Mouse (Mus musculus): ENCODE data around the gene Olfr691. TPM values are rescaled to one million over a fixed set of nuclear protein-coding genes. Genes with fewer than 3 reads are reported as not detected.

The Olfr691 gene
- polyA plus RNA-seq (2014; fragmentation: Nextera tagmentation; extraction: Ambion mirVana), result 0.12 and 0.39 TPM in 2 replicates

DNA sequence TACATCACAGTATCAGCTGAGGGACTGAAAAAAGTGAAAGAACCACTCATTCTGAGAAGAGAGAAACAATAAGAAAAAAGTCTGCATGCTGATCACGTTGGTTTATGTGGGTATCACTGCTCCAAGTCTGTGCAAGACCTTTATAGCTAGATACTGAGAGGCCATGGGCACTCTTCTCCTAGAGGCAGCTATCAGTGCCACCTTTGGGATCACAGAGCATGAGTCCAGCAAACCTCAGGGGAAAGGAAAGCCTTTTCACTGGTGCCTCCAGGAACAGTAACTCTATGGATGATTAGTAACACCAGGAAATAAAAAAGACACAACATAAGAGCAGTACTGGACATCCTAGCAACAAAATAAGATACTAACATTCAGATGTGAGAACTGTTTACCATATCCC is at the start of gene Olfr691:
Gene Olfr691, minus strand, starts transcription at position 101 of the 400 bp plus-strand sequence.
- DNase-seq (ENCODE audit: low spot score) (no peak), ATAC-seq (replicated peaks; ENCODE audit: low FRiP score) (no peak)
- Histone ChIP-seq H3K4me1 (replicated peaks; ENCODE audit: control insufficient read depth, insufficient read depth, low read length) (no peaks in the 10 kb centered on the region), H3K4me2 (ENCODE audit: low read depth, low read length, severe bottlenecking) (no peak within 1 kb of the TSS), H3K27me3 (ENCODE audit: control insufficient read depth, insufficient read depth, low read length) (no peaks in the 10 kb centered on the region), H3K27ac (ENCODE audit: low read depth, low read length) (no peak within 1 kb of the TSS), H3K9ac (ENCODE audit: low read length) (no peak within 1 kb of the TSS), H3K36me3 (ENCODE audit: control insufficient read depth, insufficient read depth, low read length) (no peaks in the 10 kb centered on the region), H3K4me3 (ENCODE audit: low read depth, low read length) (no peak within 1 kb of the TSS), H3K9me3 (ENCODE audit: control insufficient read depth, low read length) (no peaks in the 10 kb centered on the region)
- 49% methylated on average over 1 of the region's 1 CpGs for WGBS

DNA sequence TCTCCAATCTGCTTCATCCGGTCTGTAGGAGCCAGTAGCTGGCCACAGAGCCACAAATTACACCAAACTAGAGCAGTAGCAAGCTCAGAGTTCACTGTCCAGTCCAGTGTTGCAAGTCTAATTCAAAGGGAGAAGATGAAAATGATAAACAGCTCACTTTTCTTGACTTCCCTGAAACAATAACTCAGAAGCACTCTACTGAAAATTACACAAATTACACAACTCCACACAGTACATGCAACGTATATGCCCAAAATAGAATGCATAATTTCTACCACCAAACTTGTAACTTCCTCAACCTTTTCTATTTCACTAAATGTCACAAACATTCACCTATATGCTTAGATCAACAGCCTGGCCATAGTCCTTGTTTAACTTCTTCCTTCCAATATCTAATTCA is 48.2 kb upstream of the Olfr691 start:
- WGBS, result 88% methylated on average over 2 of the region's 2 CpGs
- Histone ChIP-seq H3K9ac (ENCODE audit: low read length) (no peak overlapping the region), H3K27me3 (ENCODE audit: control insufficient read depth, insufficient read depth, low read length) (no peaks in the 10 kb centered on the region), H3K9me3 (ENCODE audit: control insufficient read depth, low read length) (no peaks in the 10 kb centered on the region), H3K36me3 (ENCODE audit: control insufficient read depth, insufficient read depth, low read length) (peaks cover 11% of the 10 kb centered on the region), H3K4me1 (replicated peaks; ENCODE audit: control insufficient read depth, insufficient read depth, low read length) (no peaks in the 10 kb centered on the region), H3K4me3 (ENCODE audit: low read depth, low read length) (no peak overlapping the region), H3K27ac (ENCODE audit: low read depth, low read length) (no peak overlapping the region), H3K4me2 (ENCODE audit: low read depth, low read length, severe bottlenecking) (no peak overlapping the region)
- ATAC-seq (replicated peaks; ENCODE audit: low FRiP score) (no peak), DNase-seq (ENCODE audit: low spot score) (no peak)

DNA sequence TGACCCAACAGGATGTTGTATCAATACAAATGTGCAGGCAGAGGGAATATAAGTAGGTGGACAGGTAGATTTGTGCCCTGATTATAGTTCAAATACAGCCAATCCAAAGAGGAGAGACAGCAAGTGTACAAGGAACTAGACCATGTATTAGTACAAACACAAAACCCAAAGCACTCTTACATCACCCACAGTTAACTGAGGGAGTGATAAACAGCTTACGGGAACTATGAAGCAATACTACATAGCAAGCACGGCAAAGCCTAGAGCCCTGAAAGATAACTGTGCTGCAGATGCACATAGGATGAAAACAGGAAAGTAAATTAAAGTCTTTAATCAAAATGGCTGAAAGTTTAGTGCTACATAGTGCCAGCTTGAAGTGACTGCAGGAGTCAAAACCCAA is 45.6 kb upstream of the Olfr691 start:
- Histone ChIP-seq H3K27me3 (ENCODE audit: control insufficient read depth, insufficient read depth, low read length) (no peaks in the 10 kb centered on the region), H3K36me3 (ENCODE audit: control insufficient read depth, insufficient read depth, low read length) (peaks cover 11% of the 10 kb centered on the region), H3K4me2 (ENCODE audit: low read depth, low read length, severe bottlenecking) (no peak overlapping the region), H3K27ac (ENCODE audit: low read depth, low read length) (no peak overlapping the region), H3K9me3 (ENCODE audit: control insufficient read depth, low read length) (no peaks in the 10 kb centered on the region), H3K4me1 (replicated peaks; ENCODE audit: control insufficient read depth, insufficient read depth, low read length) (no peaks in the 10 kb centered on the region), H3K9ac (ENCODE audit: low read length) (no peak overlapping the region), H3K4me3 (ENCODE audit: low read depth, low read length) (no peak overlapping the region)
- DNase-seq (ENCODE audit: low spot score) (no peak), ATAC-seq (replicated peaks; ENCODE audit: low FRiP score) (no peak)
- 94% methylated on average over 2 of the region's 2 CpGs for whole genome bisulfite sequencing

DNA sequence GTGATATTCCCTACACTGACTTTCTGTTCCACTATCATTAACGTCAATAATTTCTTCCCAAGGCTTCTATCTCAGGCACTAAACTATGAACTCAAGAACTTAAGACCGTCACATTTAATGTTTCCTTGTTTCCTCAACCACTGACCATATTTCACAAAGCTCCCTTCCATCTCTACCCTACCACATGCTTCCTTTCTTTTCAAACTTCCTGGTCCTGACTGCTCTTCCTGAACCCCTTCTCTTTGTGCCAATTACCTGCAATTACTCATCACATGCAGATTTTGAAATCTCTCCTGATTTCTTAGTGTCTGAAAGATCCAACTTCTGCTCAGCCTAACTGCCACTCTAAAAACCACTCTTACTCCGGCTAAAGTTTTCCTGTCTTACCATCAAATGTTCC is 38.3 kb upstream of the Olfr691 start:
- Histone ChIP-seq H3K9me3 (ENCODE audit: control insufficient read depth, low read length) (no peaks in the 10 kb centered on the region), H3K9ac (ENCODE audit: low read length) (no peak overlapping the region), H3K27me3 (ENCODE audit: control insufficient read depth, insufficient read depth, low read length) (no peaks in the 10 kb centered on the region), H3K27ac (ENCODE audit: low read depth, low read length) (no peak overlapping the region), H3K36me3 (ENCODE audit: control insufficient read depth, insufficient read depth, low read length) (peaks cover 4% of the 10 kb centered on the region; the same call in 1 of the 2 replicates), H3K4me2 (ENCODE audit: low read depth, low read length, severe bottlenecking) (no peak overlapping the region), H3K4me3 (ENCODE audit: low read depth, low read length) (no peak overlapping the region), H3K4me1 (replicated peaks; ENCODE audit: control insufficient read depth, insufficient read depth, low read length) (no peaks in the 10 kb centered on the region)
- no peak for ATAC-seq (replicated peaks; ENCODE audit: low FRiP score)
- 93% methylated on average over 3 of the region's 3 CpGs for WGBS
- DNase-seq (ENCODE audit: low spot score), result no peak

DNA sequence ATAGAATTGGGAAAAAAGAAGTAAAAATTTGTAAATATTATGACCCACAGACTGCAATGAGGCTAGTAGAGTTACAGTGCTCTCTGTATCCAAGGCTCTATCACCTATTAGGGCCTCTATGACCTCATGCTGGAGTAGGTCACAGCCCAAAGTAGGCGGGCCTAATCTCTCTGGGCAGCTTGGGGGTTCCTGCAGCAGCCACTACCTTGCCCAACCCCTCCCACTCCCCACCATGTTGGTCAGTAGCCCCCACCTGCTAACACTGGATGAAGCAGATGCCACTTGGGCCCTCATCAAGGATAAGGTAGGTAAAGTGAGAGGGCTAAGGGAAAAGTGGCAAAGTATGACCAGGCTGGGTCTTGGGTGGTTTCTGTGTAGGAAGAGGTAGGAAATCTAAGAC is 32.8 kb upstream of the Olfr691 start, which contains the start of gene Gm5901:
Gene Gm5901, plus strand, starts transcription at position 173 of the 400 bp plus-strand sequence.
- Histone ChIP-seq H3K9me3 (ENCODE audit: control insufficient read depth, low read length) (no peaks in the 10 kb centered on the region), H3K4me1 (replicated peaks; ENCODE audit: control insufficient read depth, insufficient read depth, low read length) (no peaks in the 10 kb centered on the region), H3K9ac (ENCODE audit: low read length) (no peak within 1 kb of the TSS), H3K4me2 (ENCODE audit: low read depth, low read length, severe bottlenecking) (no peak within 1 kb of the TSS), H3K36me3 (ENCODE audit: control insufficient read depth, insufficient read depth, low read length) (no peaks in the 10 kb centered on the region; the same call in 1 of the 2 replicates), H3K27ac (ENCODE audit: low read depth, low read length) (no peak within 1 kb of the TSS), H3K4me3 (ENCODE audit: low read depth, low read length) (no peak within 1 kb of the TSS), H3K27me3 (ENCODE audit: control insufficient read depth, insufficient read depth, low read length) (no peaks in the 10 kb centered on the region)
- ATAC-seq (replicated peaks; ENCODE audit: low FRiP score) (peak; percentile 40; the same call in 1 of the 2 replicates), DNase-seq (ENCODE audit: low spot score) (no peak)
- 89% methylated on average over 1 of the region's 1 CpGs for WGBS

DNA sequence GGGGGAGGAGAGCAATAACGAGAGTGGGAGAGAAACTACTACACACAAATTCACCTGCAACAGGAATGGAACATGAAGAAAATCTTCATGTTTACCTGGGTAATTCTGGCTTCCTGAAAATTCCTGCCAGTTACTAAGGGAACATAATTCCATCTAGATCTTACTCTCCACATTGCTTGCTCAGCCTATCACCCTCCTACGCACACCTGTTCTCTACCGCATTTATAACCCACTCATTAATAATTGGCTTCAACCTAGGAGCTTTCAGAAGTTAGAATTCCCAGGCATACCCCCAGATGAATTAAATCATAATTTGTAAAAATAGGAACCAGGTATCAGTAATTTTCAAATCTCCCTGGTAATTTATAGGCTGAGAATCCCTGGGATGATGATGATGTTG is 31.9 kb upstream of the Olfr691 start:
- Histone ChIP-seq H3K27ac (ENCODE audit: low read depth, low read length) (no peak overlapping the region), H3K36me3 (ENCODE audit: control insufficient read depth, insufficient read depth, low read length) (no peaks in the 10 kb centered on the region; the same call in 1 of the 2 replicates), H3K9ac (ENCODE audit: low read length) (no peak overlapping the region), H3K9me3 (ENCODE audit: control insufficient read depth, low read length) (no peaks in the 10 kb centered on the region), H3K27me3 (ENCODE audit: control insufficient read depth, insufficient read depth, low read length) (no peaks in the 10 kb centered on the region), H3K4me2 (ENCODE audit: low read depth, low read length, severe bottlenecking) (no peak overlapping the region), H3K4me3 (ENCODE audit: low read depth, low read length) (no peak overlapping the region), H3K4me1 (replicated peaks; ENCODE audit: control insufficient read depth, insufficient read depth, low read length) (no peaks in the 10 kb centered on the region)
- ATAC-seq (replicated peaks; ENCODE audit: low FRiP score) (no peak), DNase-seq (ENCODE audit: low spot score) (no peak)
- WGBS, result 94% methylated on average over 3 of the region's 3 CpGs

DNA sequence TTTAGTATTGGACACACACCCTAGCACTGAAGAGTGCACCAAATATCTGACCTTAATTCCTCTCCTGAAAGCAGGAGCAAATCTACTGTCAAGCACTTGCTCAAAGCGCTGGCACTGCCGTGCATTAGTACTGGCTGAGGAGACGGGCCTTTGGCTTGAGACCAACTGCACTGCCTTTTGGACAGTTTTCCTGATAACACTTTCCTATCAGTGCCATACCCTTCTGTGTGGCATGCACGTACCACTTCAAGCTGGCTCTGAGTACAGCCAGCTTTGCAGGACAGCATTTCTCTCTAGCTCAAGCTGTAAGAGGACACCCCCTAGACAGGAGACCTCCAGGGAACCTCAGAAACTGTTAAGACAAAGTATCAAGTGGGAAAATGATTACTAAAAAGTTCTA is 31.4 kb upstream of the Olfr691 start:
- no peaks in the 10 kb centered on the region; the same call in 1 of the 2 replicates for H3K36me3 ChIP-seq (ENCODE audit: control insufficient read depth, insufficient read depth, low read length)
- H3K4me1 ChIP-seq (replicated peaks; ENCODE audit: control insufficient read depth, insufficient read depth, low read length), result no peaks in the 10 kb centered on the region
- H3K9me3 ChIP-seq (ENCODE audit: control insufficient read depth, low read length), result no peaks in the 10 kb centered on the region
- H3K27me3 ChIP-seq (ENCODE audit: control insufficient read depth, insufficient read depth, low read length), result no peaks in the 10 kb centered on the region
- DNase-seq (ENCODE audit: low spot score), result no peak
- H3K4me3 ChIP-seq (ENCODE audit: low read depth, low read length), result no peak overlapping the region
- H3K4me2 ChIP-seq (ENCODE audit: low read depth, low read length, severe bottlenecking), result no peak overlapping the region
- WGBS, result 97% methylated on average over 4 of the region's 4 CpGs
- ATAC-seq (replicated peaks; ENCODE audit: low FRiP score), result no peak
- H3K9ac ChIP-seq (ENCODE audit: low read length), result no peak overlapping the region
- no peak overlapping the region for H3K27ac ChIP-seq (ENCODE audit: low read depth, low read length)

DNA sequence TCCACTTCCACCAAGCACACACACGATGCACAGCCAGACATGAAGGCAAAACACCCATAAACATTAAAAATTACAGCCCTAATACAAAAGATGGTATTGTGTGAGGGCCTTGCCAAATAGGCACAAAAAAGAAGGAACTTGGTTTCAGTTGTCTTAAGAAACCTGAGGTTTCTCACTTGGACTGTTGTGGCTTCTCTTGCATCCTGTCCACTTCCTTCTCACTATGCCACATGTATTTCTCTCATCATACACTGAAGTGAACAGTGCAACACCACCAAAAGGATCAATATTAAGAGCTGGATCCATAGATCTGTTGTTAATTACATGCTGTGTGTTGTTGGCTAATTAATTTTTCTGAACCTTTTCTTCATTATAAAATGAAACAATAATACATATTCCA is 30.8 kb upstream of the Olfr691 start:
- ATAC-seq (replicated peaks; ENCODE audit: low FRiP score) (no peak), DNase-seq (ENCODE audit: low spot score) (no peak)
- H3K27ac ChIP-seq (ENCODE audit: low read depth, low read length), result no peak overlapping the region
- H3K27me3 ChIP-seq (ENCODE audit: control insufficient read depth, insufficient read depth, low read length), result no peaks in the 10 kb centered on the region
- H3K36me3 ChIP-seq (ENCODE audit: control insufficient read depth, insufficient read depth, low read length), result no peaks in the 10 kb centered on the region; the same call in 1 of the 2 replicates
- no peaks in the 10 kb centered on the region for H3K4me1 ChIP-seq (replicated peaks; ENCODE audit: control insufficient read depth, insufficient read depth, low read length)
- no peak overlapping the region for H3K4me2 ChIP-seq (ENCODE audit: low read depth, low read length, severe bottlenecking)
- no peaks in the 10 kb centered on the region for H3K9me3 ChIP-seq (ENCODE audit: control insufficient read depth, low read length)
- H3K9ac ChIP-seq (ENCODE audit: low read length), result no peak overlapping the region
- WGBS, result 88% methylated on average over 1 of the region's 1 CpGs
- no peak overlapping the region for H3K4me3 ChIP-seq (ENCODE audit: low read depth, low read length)

DNA sequence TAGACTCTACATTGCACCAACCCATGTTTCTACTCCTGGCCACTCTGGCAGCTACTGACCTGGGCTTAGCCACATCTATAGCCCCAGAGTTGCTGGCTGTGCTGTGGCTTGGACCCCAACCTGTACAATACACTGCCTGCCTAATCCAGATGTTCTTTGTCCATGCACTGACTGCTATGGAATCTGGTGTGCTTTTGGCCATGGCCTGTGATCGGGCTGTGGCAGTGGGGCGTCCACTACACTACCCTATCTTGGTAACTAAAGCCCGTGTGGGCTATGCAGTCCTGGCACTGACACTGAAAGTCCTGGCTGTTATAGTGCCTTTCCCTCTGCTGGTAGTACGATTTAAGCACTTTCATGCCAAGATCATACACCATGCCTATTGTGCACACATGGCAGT is 26.5 kb upstream of the Olfr691 start:
- WGBS, result 96% methylated on average over 4 of the region's 4 CpGs
- no peaks in the 10 kb centered on the region for H3K27me3 ChIP-seq (ENCODE audit: control insufficient read depth, insufficient read depth, low read length)
- H3K27ac ChIP-seq (ENCODE audit: low read depth, low read length), result no peak overlapping the region
- no peaks in the 10 kb centered on the region for H3K4me1 ChIP-seq (replicated peaks; ENCODE audit: control insufficient read depth, insufficient read depth, low read length)
- DNase-seq (ENCODE audit: low spot score) (no peak), ATAC-seq (replicated peaks; ENCODE audit: low FRiP score) (no peak)
- no peak overlapping the region for H3K4me2 ChIP-seq (ENCODE audit: low read depth, low read length, severe bottlenecking)
- H3K9me3 ChIP-seq (ENCODE audit: control insufficient read depth, low read length), result no peaks in the 10 kb centered on the region
- H3K4me3 ChIP-seq (ENCODE audit: low read depth, low read length), result no peak overlapping the region
- H3K9ac ChIP-seq (ENCODE audit: low read length), result no peak overlapping the region
- H3K36me3 ChIP-seq (ENCODE audit: control insufficient read depth, insufficient read depth, low read length), result no peaks in the 10 kb centered on the region
